Mouse (Mus musculus) activated CD4-positive, CD25-positive, alpha-beta regulatory T cell, adult 9 weeks (primary cell): ENCODE data around the gene Cdk5r2. TPM values are rescaled to one million over a fixed set of nuclear protein-coding genes. Genes with fewer than 3 reads are reported as not detected.

Source experiments
- polyA plus RNA-seq: library from polyadenylated mRNA; unstranded; fragments of 100-300 nt; shearing (Covaris generic); gene quantifications from one replicate; pipeline ENCODE4 v1.2.1, GENCODE M21; 2017

The Cdk5r2 gene
- polyA plus RNA-seq, result not detected

DNA sequence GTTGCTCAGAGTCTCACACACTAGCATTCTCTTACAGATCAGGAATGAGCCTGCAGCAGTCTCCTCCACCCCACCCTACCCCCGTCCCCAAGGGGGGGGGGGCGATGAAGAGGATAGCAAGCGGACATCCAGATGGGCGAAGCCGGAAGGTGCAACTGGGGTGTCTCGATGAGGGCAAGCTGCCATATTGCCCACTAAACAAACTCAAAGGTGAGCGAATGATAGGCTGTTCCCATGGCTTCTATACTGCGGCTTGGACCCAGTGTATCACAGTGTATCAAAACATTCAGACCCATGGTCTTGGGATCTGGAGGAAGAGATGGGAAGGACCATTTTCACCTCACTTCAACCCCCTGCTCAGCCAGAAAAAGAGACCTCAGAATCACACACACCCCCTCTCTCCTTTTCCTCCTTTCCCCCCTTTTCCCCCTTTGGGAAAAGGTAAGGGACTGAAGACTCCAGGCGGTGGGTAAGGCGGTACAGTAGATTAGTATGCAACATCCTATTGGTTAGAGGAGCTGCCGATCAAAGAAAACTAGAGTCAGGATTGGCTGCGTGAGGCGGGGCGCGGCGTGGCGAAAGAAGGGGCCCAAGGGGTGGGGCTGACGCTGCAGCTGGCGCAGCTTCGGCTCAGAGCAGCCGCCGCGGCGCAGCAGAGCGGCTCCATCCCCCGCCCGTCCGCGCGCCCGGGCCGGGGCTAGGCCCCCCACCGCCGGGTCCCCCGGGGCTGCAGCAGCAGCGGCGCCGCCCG is at the start of gene Cdk5r2:
Gene Cdk5r2 (plus strand): TSS at position 629 of the 751 bp plus-strand sequence.

DNA sequence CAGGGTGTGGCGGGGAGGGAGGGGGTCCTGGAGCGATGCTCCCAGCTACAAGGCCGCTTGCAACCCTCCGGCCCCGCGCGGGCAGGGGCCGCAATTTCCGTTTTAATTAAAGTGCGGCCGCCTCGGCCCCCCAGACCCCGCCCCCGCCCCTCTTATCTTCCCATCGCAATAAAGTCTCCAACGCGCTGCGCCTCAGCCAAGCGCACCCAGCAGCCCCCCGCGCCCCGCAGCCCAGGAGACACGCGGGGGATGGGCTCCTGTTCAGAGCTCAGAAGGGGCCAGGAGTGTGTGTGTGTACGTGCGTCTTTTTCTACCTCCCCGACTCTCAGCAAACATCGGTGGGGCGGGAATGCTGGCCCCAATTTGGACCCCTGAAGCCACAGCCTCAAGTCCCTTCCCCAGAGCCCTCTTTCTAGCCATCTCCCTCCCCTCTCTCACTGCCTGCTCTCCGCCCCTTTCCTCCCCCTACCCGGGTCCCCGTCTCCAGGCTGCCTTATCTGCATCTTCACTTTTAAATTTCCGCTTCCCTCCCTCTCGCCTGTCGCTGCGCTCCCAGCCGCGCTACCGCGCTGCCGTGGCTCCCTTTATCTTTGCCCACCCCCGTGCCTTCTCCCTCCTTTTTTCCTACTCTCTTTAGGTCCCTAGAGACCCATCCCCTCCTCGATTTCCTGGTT is 30.8 kb downstream of the Cdk5r2 start, which contains the start of gene Fev:
Gene Fev (minus strand): TSS at position 51 of the 674 bp plus-strand sequence.

DNA sequence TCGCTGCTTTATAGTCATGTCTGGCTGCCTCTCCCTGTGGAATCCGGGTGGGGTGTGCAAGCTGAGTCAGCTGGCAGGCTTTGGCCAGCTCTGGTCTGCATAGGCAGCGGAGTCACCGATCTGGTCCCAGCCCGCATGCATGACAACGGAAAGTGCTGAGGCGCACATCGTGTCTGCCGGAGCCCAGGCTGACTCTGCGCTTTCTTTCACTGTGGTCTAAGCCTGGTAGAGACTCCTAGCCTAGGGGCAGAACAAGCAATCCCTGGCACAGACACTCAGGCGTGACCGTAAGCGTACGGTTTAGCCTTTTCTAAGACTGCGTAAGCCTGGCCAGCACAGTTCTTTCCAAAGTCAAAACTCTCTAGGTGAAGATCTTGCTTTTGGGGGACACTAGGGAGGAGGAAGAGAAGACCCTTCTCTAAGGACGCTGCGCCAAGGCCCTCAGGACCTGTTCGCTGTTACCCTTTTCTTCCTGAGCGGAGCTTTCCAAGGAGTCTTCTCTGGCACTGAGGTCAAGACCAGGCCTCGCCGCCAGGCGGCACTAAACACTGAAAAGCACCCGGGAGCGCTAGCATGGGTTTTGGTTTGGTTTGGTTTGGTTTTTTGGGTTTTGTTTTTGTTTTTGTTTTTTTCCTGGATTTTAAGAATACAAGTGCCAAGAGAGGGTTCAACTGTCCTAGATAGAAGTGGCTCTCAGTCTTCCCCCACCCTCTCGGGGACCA is 38.6 kb downstream of the Cdk5r2 start, which contains the start of gene Cryba2:
Gene Cryba2 (minus strand): TSS at position 10 of the 722 bp plus-strand sequence.

Other genes with a start within 250 kb of the Cdk5r2 start
- 41.7 TPM for gene Ttll4, start 193.2 kb upstream of the Cdk5r2 start, polyA plus RNA-seq
- gene Cyp27a1, start 141.4 kb upstream of the Cdk5r2 start, polyA plus RNA-seq, result 0.40 TPM
- gene Prkag3, start 105.7 kb upstream of the Cdk5r2 start, polyA plus RNA-seq, result not detected
- not detected for gene Wnt6, start 83.0 kb upstream of the Cdk5r2 start, polyA plus RNA-seq
- gene Wnt10a, start 63.4 kb upstream of the Cdk5r2 start, polyA plus RNA-seq, result 0.29 TPM
- gene Fev, start 30.5 kb downstream of the Cdk5r2 start, polyA plus RNA-seq, result not detected
- gene Cryba2, start 38.2 kb downstream of the Cdk5r2 start, polyA plus RNA-seq, result not detected
- gene Cfap65, start 80.7 kb downstream of the Cdk5r2 start, polyA plus RNA-seq, result 0.09 TPM
- gene Ihh, start 96.7 kb downstream of the Cdk5r2 start, polyA plus RNA-seq, result not detected